Mouse (Mus musculus) limb, embryonic 12.5 days (tissue): ENCODE data around the gene Cks2. TPM values are rescaled to one million over a fixed set of nuclear protein-coding genes. Genes with fewer than 3 reads are reported as not detected.

Experiments
- ATAC-seq: fragments of 200-750 bp; cut with Nextera tagmentation; 2 replicates; pipeline ENCODE4 v1.8.0; 2017; ENCODE audit warnings: low read depth, moderate TSS enrichment; ENCODE audit not compliant: insufficient number of reproducible peaks, insufficient read depth, low FRiP score, low TSS enrichment
- H3K27ac ChIP-seq: fragments of 300-500 bp; sonication (generic); 2 replicates; pipeline ENCODE4 v1.5.1; 2016; ENCODE audit warnings: mild to moderate bottlenecking, moderate library complexity
- H3K27me3 ChIP-seq: fragments of 300-500 bp; sonication (generic); 2 replicates; pipeline ENCODE4 v1.6.1; 2016; ENCODE audit warnings: mild to moderate bottlenecking, moderate library complexity
- H3K36me3 ChIP-seq: fragments of 300-500 bp; sonication (generic); 2 replicates; pipeline ENCODE4 v1.6.1; 2016; ENCODE audit warnings: mild to moderate bottlenecking, moderate library complexity
- H3K4me1 ChIP-seq: fragments of 300-500 bp; sonication (generic); replicated peaks from 2 replicates; pipeline ENCODE4 v1.6.1; 2016
- H3K4me2 ChIP-seq: fragments of 300-500 bp; sonication (generic); 2 replicates; pipeline ENCODE4 v1.6.1; 2016; ENCODE audit warnings: mild to moderate bottlenecking, moderate library complexity
- H3K4me3 ChIP-seq: fragments of 300-500 bp; sonication (generic); replicated peaks from 2 replicates; pipeline ENCODE4 v1.5.1; 2016; ENCODE audit warnings: mild to moderate bottlenecking
- H3K9ac ChIP-seq: fragments of 300-500 bp; sonication (generic); replicated peaks from 2 replicates; pipeline ENCODE4 v1.6.1; 2016; ENCODE audit warnings: mild to moderate bottlenecking, moderate library complexity
- H3K9me3 ChIP-seq: fragments of 300-500 bp; sonication (generic); 2 replicates; pipeline ENCODE4 v1.6.1; 2016; ENCODE audit warnings: mild to moderate bottlenecking, moderate library complexity
- WGBS: fragments of 180-500 bp; shearing (Covaris S2); methylation state at CpG from one replicate; pipeline ENCODE4 v1.1.7; 2016; 5-methylcytosine and 5-hydroxymethylcytosine counted together
- polyA plus RNA-seq: library from polyadenylated mRNA; unstranded; fragments of >200 nt; fragmentation: Nextera tagmentation; extraction: Ambion mirVana; gene quantifications from 2 replicates; pipeline ENCODE4 v1.2.1, GENCODE M21; 2016

The Cks2 gene
- polyA plus RNA-seq, 1 experiment from 2014 or later, result 364 TPM

DNA sequence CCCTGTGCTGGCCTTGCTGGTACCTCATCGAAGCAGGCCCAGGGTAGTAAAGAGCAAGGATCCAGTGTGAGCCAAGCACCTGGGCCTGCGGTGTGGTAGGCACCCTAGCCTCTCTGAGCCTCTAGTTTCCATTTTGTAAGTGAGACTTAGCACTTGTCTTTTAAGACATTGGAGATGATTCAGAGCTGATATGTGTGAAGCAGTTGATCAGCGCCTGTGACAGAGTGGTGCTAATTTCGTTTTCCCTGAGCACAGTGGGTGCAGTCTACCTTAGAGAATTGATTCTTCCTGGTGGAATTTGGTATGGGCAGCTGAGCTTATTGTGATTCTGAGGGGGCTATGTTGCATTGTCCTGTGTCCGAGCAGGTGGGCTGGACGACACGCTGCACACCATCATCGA, 36.6 kb downstream of the Cks2 start:
- Histone ChIP-seq H3K4me2 (no peak overlapping the region), H3K4me3 (no peak overlapping the region), H3K9me3 (no peaks in the 10 kb centered on the region), H3K27ac (no peak overlapping the region), H3K4me1 (no peaks in the 10 kb centered on the region), H3K36me3 (peaks cover 99% of the 10 kb centered on the region), H3K9ac (no peak overlapping the region), H3K27me3 (no peaks in the 10 kb centered on the region)
- no peak for ATAC-seq
- WGBS, result 94% methylated on average over 8 of the region's 8 CpGs

- no peak for ATAC-seq
- Histone ChIP-seq H3K4me1 (no peaks in the 10 kb centered on the region), H3K9ac (no peak overlapping the region), H3K27ac (no peak overlapping the region), H3K36me3 (peaks cover 86% of the 10 kb centered on the region), H3K9me3 (no peaks in the 10 kb centered on the region), H3K27me3 (no peaks in the 10 kb centered on the region), H3K4me2 (no peak overlapping the region), H3K4me3 (no peak overlapping the region)
- 90% methylated on average over 7 of the region's 7 CpGs for WGBS
These were observed 40.4 kb downstream of the Cks2 start for GRCm38 (mm10) chr13:51685290-51685966.

DNA sequence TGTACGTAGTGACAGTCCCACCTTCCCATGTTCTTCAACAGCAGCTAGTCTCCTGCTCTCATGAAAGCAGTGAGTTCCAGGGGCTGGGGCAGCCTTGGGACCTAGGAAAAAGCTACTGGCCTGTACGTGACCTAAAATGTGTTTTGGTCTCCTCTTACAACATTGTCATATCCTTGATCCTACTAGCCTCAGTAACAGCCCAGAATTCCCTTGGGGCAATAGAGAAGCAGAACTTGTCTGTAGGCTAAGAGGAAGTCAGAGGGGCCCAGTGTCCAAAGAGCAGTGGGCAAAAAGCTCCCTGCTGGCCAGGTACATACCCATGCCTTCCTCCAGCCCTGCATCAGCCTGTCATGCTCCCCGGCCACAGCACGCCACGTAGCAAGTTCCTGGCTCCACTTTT, 41.9 kb downstream of the Cks2 start:
- Histone ChIP-seq H3K4me3 (no peak overlapping the region), H3K9me3 (no peaks in the 10 kb centered on the region), H3K4me1 (no peaks in the 10 kb centered on the region), H3K27ac (no peak overlapping the region), H3K9ac (no peak overlapping the region), H3K4me2 (no peak overlapping the region), H3K36me3 (peaks cover 77% of the 10 kb centered on the region), H3K27me3 (no peaks in the 10 kb centered on the region)
- no peak for ATAC-seq
- 96% methylated on average over 5 of the region's 5 CpGs for WGBS

DNA sequence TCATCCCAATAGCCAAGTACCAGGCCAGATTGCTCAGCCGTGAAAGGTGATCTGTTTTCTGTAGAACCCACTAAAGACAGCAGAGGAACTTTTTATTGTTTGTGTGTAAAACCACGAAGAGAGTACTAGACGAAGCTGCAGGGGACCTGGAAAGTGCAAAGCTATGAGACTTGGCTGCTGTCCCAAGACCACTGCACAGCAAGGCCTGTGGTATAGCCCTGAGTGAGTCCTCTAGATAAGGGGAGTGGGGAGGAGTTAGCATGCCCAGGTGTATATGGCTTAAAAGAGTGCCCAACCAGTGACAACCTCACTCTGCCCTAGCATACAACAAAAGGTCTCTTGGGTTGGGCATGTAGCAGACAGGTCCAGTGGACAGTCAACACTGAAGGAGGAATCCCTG, 43.7 kb downstream of the Cks2 start:
- ATAC-seq, result no peak
- Histone ChIP-seq H3K4me2 (no peak overlapping the region), H3K9me3 (no peaks in the 10 kb centered on the region), H3K4me3 (no peak overlapping the region), H3K36me3 (peaks cover 60% of the 10 kb centered on the region), H3K27ac (no peak overlapping the region), H3K9ac (no peak overlapping the region), H3K27me3 (no peaks in the 10 kb centered on the region), H3K4me1 (no peaks in the 10 kb centered on the region)
- 61% methylated on average over 3 of the region's 3 CpGs for WGBS

- no peaks in the 10 kb centered on the region for H3K9me3 ChIP-seq
- no peak for ATAC-seq
- H3K27ac ChIP-seq, result no peak overlapping the region
- H3K4me2 ChIP-seq, result no peak overlapping the region
- H3K36me3 ChIP-seq, result peaks cover 1% of the 10 kb centered on the region; the same call in 1 of the 2 replicates
- no peak overlapping the region for H3K4me3 ChIP-seq
- no peak overlapping the region for H3K9ac ChIP-seq
- H3K4me1 ChIP-seq, result no peaks in the 10 kb centered on the region
- H3K27me3 ChIP-seq, result no peaks in the 10 kb centered on the region
These were observed 51.4 kb downstream of the Cks2 start for GRCm38 (mm10) chr13:51696481-51696880.

DNA sequence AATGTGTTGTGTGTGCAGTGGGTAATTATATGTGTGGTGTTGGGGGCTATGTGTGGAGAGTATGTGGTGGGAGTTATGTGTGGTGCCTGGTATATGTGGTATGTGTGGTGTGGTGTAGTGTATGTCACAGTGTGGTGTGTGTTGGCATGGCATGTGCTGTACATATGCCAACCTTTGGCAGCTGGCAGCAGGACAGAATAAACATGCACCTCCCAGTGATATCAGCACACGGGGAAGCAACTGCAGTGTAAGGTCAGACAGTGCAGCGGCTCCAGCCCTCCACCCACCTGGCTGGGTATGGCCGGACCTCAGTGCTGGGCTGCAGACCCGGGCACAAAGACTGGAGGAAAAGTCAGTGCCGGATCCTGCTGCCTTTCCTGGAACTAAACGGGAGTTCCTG, 52.4 kb downstream of the Cks2 start:
- no peaks in the 10 kb centered on the region for H3K27me3 ChIP-seq

GRCm38 (mm10) chr13:51697897-51698296, 52.9 kb downstream of the Cks2 start:
- no peak overlapping the region for H3K9ac ChIP-seq
- H3K36me3 ChIP-seq, result peaks cover 4% of the 10 kb centered on the region; the same call in 1 of the 2 replicates
- 48% methylated on average over 4 of the region's 4 CpGs for WGBS
- H3K4me3 ChIP-seq, result no peak overlapping the region
- H3K4me2 ChIP-seq, result no peak overlapping the region
- no peaks in the 10 kb centered on the region for H3K27me3 ChIP-seq
- H3K4me1 ChIP-seq, result no peaks in the 10 kb centered on the region
- H3K27ac ChIP-seq, result no peak overlapping the region
- no peaks in the 10 kb centered on the region for H3K9me3 ChIP-seq
- ATAC-seq, result no peak

More for the DNA sequence above, 52.4 kb downstream of the Cks2 start:
- Histone ChIP-seq H3K27ac (no peak overlapping the region), H3K9me3 (no peaks in the 10 kb centered on the region), H3K36me3 (peaks cover 4% of the 10 kb centered on the region; the same call in 1 of the 2 replicates), H3K4me1 (no peaks in the 10 kb centered on the region), H3K4me2 (no peak overlapping the region), H3K4me3 (no peak overlapping the region), H3K9ac (no peak overlapping the region)
- no peak for ATAC-seq
- 78% methylated on average over 6 of the region's 6 CpGs for WGBS

- H3K4me1 ChIP-seq, result no peaks in the 10 kb centered on the region
- no peak overlapping the region for H3K4me2 ChIP-seq
- H3K9ac ChIP-seq, result no peak overlapping the region
- H3K4me3 ChIP-seq, result no peak overlapping the region
- 80% methylated on average over 3 of the region's 3 CpGs for WGBS
- H3K9me3 ChIP-seq, result no peaks in the 10 kb centered on the region
- no peak overlapping the region for H3K27ac ChIP-seq
- H3K36me3 ChIP-seq, result peaks cover 4% of the 10 kb centered on the region; the same call in 1 of the 2 replicates
- no peak for ATAC-seq
- H3K27me3 ChIP-seq, result no peaks in the 10 kb centered on the region
These were observed 53.3 kb downstream of the Cks2 start for GRCm38 (mm10) chr13:51698318-51698717.

Other genes starting within 250 kb of the Cks2 start
- 133 and 148 TPM in 2 replicates for gene S1pr3, start 236.6 kb upstream of the Cks2 start, polyA plus RNA-seq
- gene Shc3, start 75.8 kb upstream of the Cks2 start, polyA plus RNA-seq, result 0.31 and 0.63 TPM in 2 replicates
- 26.5 and 29.4 TPM in 2 replicates for gene Secisbp2, start 6.5 kb downstream of the Cks2 start, polyA plus RNA-seq
- 5.4 and 5.8 TPM in 2 replicates for gene Sema4d, start 148.5 kb downstream of the Cks2 start, polyA plus RNA-seq
- gene Gadd45g, start 201.4 kb downstream of the Cks2 start, polyA plus RNA-seq, result 35.6 and 36.2 TPM in 2 replicates